Mouse (Mus musculus) liver, postnatal 0 days (tissue): ENCODE data around the gene Nupr1.

Source experiments
- CTCF ChIP-seq: sonication (generic); IDR thresholded peaks from 2 replicates; pipeline ENCODE4 v1.5.1; 2016; ENCODE audit warnings: antibody characterized with exemption, low read depth
- EP300 ChIP-seq: IDR thresholded peaks from 2 replicates; pipeline ENCODE4 v1.6.1; 2016; ENCODE audit warnings: antibody characterized with exemption, low read depth, mild to moderate bottlenecking

GRCm38 (mm10) chr7:126586839-126587238, 43.8 kb downstream of the Nupr1 start:
- TF ChIP-seq CTCF = no peak
- no peak for TF ChIP-seq EP300
